In the genomic region with DNA sequence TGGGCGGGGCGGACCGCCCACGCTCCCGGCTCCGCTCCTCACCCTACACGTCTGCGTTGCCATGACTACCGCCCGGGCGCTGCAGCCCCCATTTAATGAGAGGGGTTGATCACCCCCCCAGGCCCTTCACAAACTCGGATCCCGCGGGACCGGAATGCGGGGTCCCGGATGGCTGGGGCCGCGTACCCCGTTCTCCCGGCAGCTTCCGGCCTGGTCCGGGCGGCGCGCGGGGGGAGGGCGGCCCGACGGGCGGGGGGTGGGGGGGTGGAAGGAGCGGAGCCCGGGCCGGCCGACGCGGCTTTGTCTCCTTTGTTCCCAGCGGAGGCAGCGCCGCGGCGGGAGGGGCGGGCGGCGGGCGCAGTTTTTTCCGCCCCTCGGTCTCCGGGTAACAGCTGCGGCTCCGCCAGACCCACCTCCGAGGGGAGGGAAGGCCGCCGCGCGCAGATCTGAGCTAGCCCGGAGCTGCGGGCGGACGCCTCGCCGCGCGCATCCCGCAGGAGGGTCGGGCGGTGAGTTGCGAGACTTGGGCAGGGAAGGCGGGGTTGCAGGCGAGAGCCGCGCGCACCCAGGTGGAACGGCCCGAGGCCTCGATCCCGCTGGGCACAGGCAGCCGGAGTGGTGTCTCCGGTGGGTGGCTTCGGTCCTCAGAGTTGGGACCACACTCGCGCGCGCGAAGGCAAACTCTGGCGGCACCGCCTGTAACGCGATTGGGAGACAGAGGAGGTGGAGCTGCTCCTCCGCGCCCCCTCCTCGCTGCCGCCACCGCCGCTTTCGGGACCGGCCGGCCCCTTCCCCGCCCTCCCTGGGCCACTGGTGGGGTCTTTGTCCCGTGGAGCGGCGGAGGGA, we compare ENCODE assay signal across 7 mouse cellular contexts. TPM values are rescaled to one million over a fixed set of nuclear protein-coding genes. Genes with fewer than 3 reads are reported as not detected.
DNase-seq lines count a peak whose midpoint lies in the region; ATAC-seq and TF ChIP-seq lines count a peak whose summit lies in the region.

Gene Plxnb1 (plus strand): TSS at position 253 of the 846 bp plus-strand sequence.

- TF ChIP-seq CTCF in small intestine, adult 2 months (IDR thresholded peaks at IDR 0.05; ENCODE audit: extremely low read depth, insufficient read length, insufficient replicate concordance, low read depth, low read length) = no peak

- peak within 1 kb of the TSS; percentile 85 for H3K4me2 ChIP-seq in intestine, embryonic 15.5 days (replicated peaks)

- intact Hi-C loops in left cerebral cortex, postnatal 4 days (cut with DNase I) = no loop called here

- peaks cover 56% of the 10 kb centered on the region for H3K4me1 ChIP-seq in intestine, embryonic 15.5 days (replicated peaks)
- H3K4me1 ChIP-seq in midbrain, embryonic 10.5 days = peaks cover 81% of the 10 kb centered on the region
- H3K4me1 ChIP-seq in small intestine, adult 2 months (ENCODE audit: control insufficient read depth, insufficient read depth, insufficient read length, low read length) = peaks cover 24% of the 10 kb centered on the region

- no peaks in the 10 kb centered on the region for H3K9me3 ChIP-seq in intestine, embryonic 15.5 days
- no peaks in the 10 kb centered on the region for H3K9me3 ChIP-seq in midbrain, embryonic 10.5 days (replicated peaks)

- peaks cover 9% of the 10 kb centered on the region; the same call in 1 of the 2 replicates for H3K36me3 ChIP-seq in intestine, embryonic 15.5 days
- peaks cover 44% of the 10 kb centered on the region for H3K36me3 ChIP-seq in midbrain, embryonic 10.5 days
- peaks cover 13% of the 10 kb centered on the region for H3K36me3 ChIP-seq in small intestine, adult 2 months (ENCODE audit: control insufficient read depth, insufficient read depth, low read length)

- peak within 1 kb of the TSS; percentile 72 for H3K4me3 ChIP-seq in intestine, embryonic 15.5 days (replicated peaks)
- H3K4me3 ChIP-seq in midbrain, embryonic 10.5 days = peak within 1 kb of the TSS; percentile 85
- H3K4me3 ChIP-seq in small intestine, adult 2 months (ENCODE audit: low read depth, low read length) = peak within 1 kb of the TSS; percentile 82

- H3K27ac ChIP-seq in intestine, embryonic 15.5 days = peak within 1 kb of the TSS; percentile 98
- H3K27ac ChIP-seq in midbrain, embryonic 10.5 days (replicated peaks) = peak within 1 kb of the TSS; percentile 100
- peak within 1 kb of the TSS; percentile 21 for H3K27ac ChIP-seq in small intestine, adult 2 months (ENCODE audit: insufficient read depth, low read depth, low read length)

- peak; percentile 75 for ATAC-seq in intestine, embryonic 15.5 days

- H3K27me3 ChIP-seq in intestine, embryonic 15.5 days (replicated peaks) = no peaks in the 10 kb centered on the region
- peaks cover 14% of the 10 kb centered on the region for H3K27me3 ChIP-seq in midbrain, embryonic 10.5 days (ENCODE audit: low read depth, poor library complexity, severe bottlenecking)
- H3K27me3 ChIP-seq in small intestine, adult 2 months (ENCODE audit: control insufficient read depth, insufficient read depth, low read length) = 0 out of 2 replicates have a peak, but pooled peaks cover 6% of the 10 kb centered on the region

- H3K9ac ChIP-seq in intestine, embryonic 15.5 days = peak within 1 kb of the TSS; percentile 84

- peak; percentile 65 to 76 for DNase-seq in adrenal gland, adult 18-20 months (ENCODE audit: low spot score in 2 of 2)
- peak; percentile 38 to 53 for DNase-seq in cerebellum, postnatal 36 days
- peak; percentile 45 to 67 for DNase-seq in gastrocnemius, postnatal 4 days (ENCODE audit: low spot score in 2 of 2)
- peak; percentile 91 for DNase-seq in left cerebral cortex, postnatal 4 days
- peak; percentile 88 for DNase-seq in midbrain, embryonic 10.5 days (ENCODE audit: low spot score)

- TF ChIP-seq POLR2A in small intestine, adult 2 months (IDR thresholded peaks at IDR 0.05; ENCODE audit: low read depth, low read length) = no peak

- under 1% methylated on average over 79 of the region's 102 CpGs for WGBS in intestine, embryonic 15.5 days
- WGBS in midbrain, embryonic 10.5 days = under 1% methylated on average over 91 of the region's 102 CpGs
- WGBS in small intestine, adult 2 months = under 1% methylated on average over 79 of the region's 102 CpGs

RNA-seq across cellular contexts. Expression of gene Plxnb1, which starts in this region (rescaled TPM):
- 100 to 1,000 TPM in 1 of 2 experiments, 10 to 100 TPM in 1; 63.9 to 107 TPM for total RNA-seq in adrenal gland, adult 18-20 months (2021)
- total RNA-seq in gastrocnemius, postnatal 4 days (2021) = 1 to 10 TPM; 8.4 to 9.8 TPM
- polyA plus RNA-seq in intestine, embryonic 15.5 days (2015; fragmentation: Nextera tagmentation; extraction: Ambion mirVana) = 7.1 TPM in 2 replicates
- total RNA-seq in left cerebral cortex, postnatal 4 days (2021) = 100 to 1,000 TPM in 1 of 2 experiments, 10 to 100 TPM in 1; 90.0 to 105 TPM
- polyA plus RNA-seq in midbrain, embryonic 10.5 days (2016; fragmentation: Nextera tagmentation; extraction: Ambion mirVana) = 24.9 and 36.8 TPM in 2 replicates
- 2.6 and 3.4 TPM in 2 replicates for polyA plus RNA-seq in small intestine, adult 2 months (2012; rRNA removed)

Comparison
In these comparisons a context has a peak if more than half of its experiments do, and no peak if none do; other contexts are left out.
1. Peak in every context shown above with its lines: DNase-seq, ATAC-seq, H3K4me3 ChIP-seq and H3K27ac ChIP-seq.
2. RNA of gene Plxnb1 (total RNA-seq): 63.9 to 107 TPM in adrenal gland, adult 18-20 months and 90.0 to 105 TPM in left cerebral cortex, postnatal 4 days; 8.4 to 9.8 TPM in gastrocnemius, postnatal 4 days; every median in the first group is over 4 times any median in the second.
3. H3K27ac ChIP-seq: peak in every context shown above with its lines; median percentile 100 in midbrain, embryonic 10.5 days; 98 in intestine, embryonic 15.5 days; 21 in small intestine, adult 2 months.